Mouse (Mus musculus) intestine, postnatal 0 days (tissue): Measurements from ENCODE around the gene Eif2s3x. TPM values are rescaled to one million over a fixed set of nuclear protein-coding genes. Genes with fewer than 3 reads are reported as not detected.
"Not testable (repeated sequence)": the region's sequence is repeated elsewhere in the genome, so short reads cannot be mapped to it uniquely, and the experiment has no call there.

ENCODE experiments used
- ATAC-seq: fragments of 200-750 bp; cut with Nextera tagmentation; 2 replicates; pipeline ENCODE4 v1.8.0; 2017; ENCODE audit warnings: mild to moderate bottlenecking, moderate TSS enrichment, moderate library complexity
- H3K27ac ChIP-seq: fragments of 300-500 bp; sonication (generic); 2 replicates; pipeline ENCODE4 v1.5.1; 2014; ENCODE audit warnings: mild to moderate bottlenecking, low read depth, low read length, moderate library complexity
- H3K27me3 ChIP-seq: fragments of 300-500 bp; sonication (generic); replicated peaks from 2 replicates; pipeline ENCODE4 v1.6.1; 2014; ENCODE audit warnings: low read length, mixed read lengths; ENCODE audit not compliant: control insufficient read depth, insufficient read depth
- H3K36me3 ChIP-seq: fragments of 300-500 bp; sonication (generic); 2 replicates; pipeline ENCODE4 v1.6.1; 2014; ENCODE audit warnings: mild to moderate bottlenecking, moderate library complexity; ENCODE audit not compliant: control insufficient read depth, insufficient read depth
- H3K4me1 ChIP-seq: fragments of 300-500 bp; sonication (generic); replicated peaks from 2 replicates; pipeline ENCODE4 v1.6.1; 2014; ENCODE audit warnings: antibody characterized with exemption, low read length, mixed read lengths; ENCODE audit not compliant: control insufficient read depth, insufficient read depth
- H3K4me2 ChIP-seq: fragments of 300-500 bp; sonication (generic); replicated peaks from 2 replicates; pipeline ENCODE4 v1.6.1; 2014; ENCODE audit warnings: low read depth, mild to moderate bottlenecking, moderate library complexity
- H3K4me3 ChIP-seq: fragments of 300-500 bp; sonication (generic); 2 replicates; pipeline ENCODE4 v1.5.1; 2014; ENCODE audit warnings: low read depth, low read length
- H3K9ac ChIP-seq: fragments of 300-500 bp; sonication (generic); 2 replicates; pipeline ENCODE4 v1.6.1; 2014; ENCODE audit warnings: mild to moderate bottlenecking, low read depth, low read length
- H3K9me3 ChIP-seq: fragments of 300-500 bp; sonication (generic); 2 replicates; pipeline ENCODE4 v1.6.1; 2016; ENCODE audit warnings: mixed run types; ENCODE audit not compliant: control insufficient read depth
- CTCF ChIP-seq: sonication (generic); IDR thresholded peaks from 2 replicates; pipeline ENCODE4 v1.5.1; 2016; ENCODE audit warnings: low read depth, mild to moderate bottlenecking, control low read depth, antibody characterized with exemption, moderate library complexity
- WGBS: fragments of 180-500 bp; shearing (Covaris S2); extraction: QIAGEN DNeasy Blood & Tissue Kit; methylation state at CpG from one replicate; pipeline ENCODE4 v1.1.7; 2014; 5-methylcytosine and 5-hydroxymethylcytosine counted together
- polyA plus RNA-seq: library from polyadenylated mRNA; unstranded; fragments of >200 nt; fragmentation: Nextera tagmentation; extraction: Ambion mirVana; gene quantifications from 2 replicates; pipeline ENCODE4 v1.2.1, GENCODE M21; 2015

Gene Eif2s3x
- polyA plus RNA-seq, 1 experiment from 2014 or later, result 35.2 TPM

- 6% methylated on average over 7 of the region's 7 CpGs for WGBS
- H3K4me2 ChIP-seq, result peak overlapping the region; percentile 70
- no peak overlapping the region for H3K9ac ChIP-seq
- peak overlapping the region; percentile 87 for H3K4me3 ChIP-seq
- H3K4me1 ChIP-seq, result no peaks in the 10 kb centered on the region
- H3K36me3 ChIP-seq, result peaks cover 6% of the 10 kb centered on the region; the same call in 1 of the 2 replicates
- H3K27me3 ChIP-seq, result no peaks in the 10 kb centered on the region
- ATAC-seq, result no peak
- peak overlapping the region; percentile 64; the same call in 1 of the 2 replicates for H3K27ac ChIP-seq
- H3K9me3 ChIP-seq, result no peaks in the 10 kb centered on the region
- no peak; the same call in 1 of the 2 replicates for TF ChIP-seq CTCF
Measured at GRCm38 (mm10) chrX:94213384-94213783, 722 bp upstream of the Eif2s3x start.

GRCm38 (mm10) chrX:94212264-94212596 is 432 bp downstream of the Eif2s3x start:
- 0% methylated on average over 12 of the region's 12 CpGs for WGBS
- Histone ChIP-seq H3K27me3 (no peaks in the 10 kb centered on the region), H3K9ac (peak overlapping the region; percentile 76), H3K36me3 (peaks cover 16% of the 10 kb centered on the region; the same call in 1 of the 2 replicates), H3K4me3 (peak overlapping the region; percentile 87), H3K4me2 (peak overlapping the region; percentile 70), H3K4me1 (no peaks in the 10 kb centered on the region), H3K9me3 (no peaks in the 10 kb centered on the region), H3K27ac (peak overlapping the region; percentile 64)
- TF ChIP-seq CTCF, result no peak
- peak; percentile 50; the same call in 1 of the 2 replicates for ATAC-seq

DNA sequence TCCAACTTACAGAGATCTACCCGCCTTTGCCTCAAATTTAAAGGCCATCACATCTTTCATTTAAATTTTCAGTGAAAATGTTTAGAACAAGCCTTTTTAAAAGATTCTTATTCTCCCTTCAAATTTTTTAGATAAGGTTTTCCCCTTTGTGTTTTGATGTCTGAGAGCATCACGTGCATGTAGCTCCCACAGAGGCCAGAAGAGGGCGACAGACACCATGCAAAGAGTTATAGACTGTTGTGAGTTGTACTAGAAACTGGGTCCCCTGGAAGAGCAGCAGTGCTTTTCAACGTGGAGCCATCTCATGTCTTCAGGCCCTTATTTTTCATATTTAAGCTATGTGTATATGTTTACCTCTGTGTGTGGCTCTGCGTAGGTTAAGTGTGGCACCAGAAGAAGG is 14.9 kb downstream of the Eif2s3x start:
- Histone ChIP-seq H3K27me3 (no peaks in the 10 kb centered on the region), H3K27ac (no peak overlapping the region), H3K4me2 (no peak overlapping the region), H3K36me3 (peaks cover 50% of the 10 kb centered on the region), H3K9ac (no peak overlapping the region), H3K4me3 (no peak overlapping the region), H3K4me1 (no peaks in the 10 kb centered on the region), H3K9me3 (no peaks in the 10 kb centered on the region)
- WGBS, result 83% methylated on average over 5 of the region's 5 CpGs
- TF ChIP-seq CTCF, result peak; percentile 59
- ATAC-seq, result no peak

DNA sequence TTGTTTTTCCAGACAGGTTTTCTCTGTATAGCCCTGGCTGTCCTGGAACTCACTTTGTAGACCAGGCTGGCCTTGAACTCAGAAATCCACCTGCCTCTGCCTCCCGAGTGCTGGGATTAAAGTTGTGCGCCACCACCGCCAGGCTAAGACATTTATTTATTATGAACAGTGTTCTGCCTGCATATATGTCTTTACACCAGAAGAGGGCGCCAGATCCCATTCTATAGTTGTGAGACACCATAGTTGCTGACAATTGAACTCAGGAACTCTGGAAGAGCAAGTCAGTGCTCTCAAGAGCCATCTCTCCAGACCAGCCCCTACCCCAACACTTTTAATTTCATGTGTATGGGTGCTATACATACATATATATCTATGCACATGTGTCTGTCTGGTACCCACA is 18.8 kb downstream of the Eif2s3x start:
- H3K4me3 ChIP-seq, ATAC-seq, H3K4me2 ChIP-seq, H3K9ac ChIP-seq, H3K4me1 ChIP-seq, H3K27ac ChIP-seq, H3K9me3 ChIP-seq, H3K27me3 ChIP-seq: not testable (repeated sequence)
- WGBS, result 66% methylated on average over 4 of the region's 4 CpGs
- TF ChIP-seq CTCF, result peak; percentile 63
- H3K36me3 ChIP-seq, result peaks cover 24% of the 10 kb centered on the region

- no peaks in the 10 kb centered on the region for H3K27me3 ChIP-seq
- H3K27ac ChIP-seq, result no peak overlapping the region
- H3K36me3 ChIP-seq, result no peaks in the 10 kb centered on the region
- H3K4me1 ChIP-seq, result no peaks in the 10 kb centered on the region
- ATAC-seq, result no peak
- no peak overlapping the region for H3K4me3 ChIP-seq
- TF ChIP-seq CTCF, result peak; percentile 56
- H3K9me3 ChIP-seq, result no peaks in the 10 kb centered on the region
- 33% methylated on average over 1 of the region's 1 CpGs for WGBS
- no peak overlapping the region for H3K9ac ChIP-seq
- no peak overlapping the region for H3K4me2 ChIP-seq
Measured at GRCm38 (mm10) chrX:94185156-94185555, 27.5 kb downstream of the Eif2s3x start.

- 19% methylated on average over 1 of the region's 3 CpGs for WGBS
- ATAC-seq, result no peak
- Histone ChIP-seq H3K36me3 (no peaks in the 10 kb centered on the region), H3K27me3 (no peaks in the 10 kb centered on the region), H3K9ac (no peak overlapping the region), H3K4me2 (no peak overlapping the region), H3K4me1 (no peaks in the 10 kb centered on the region), H3K27ac (no peak overlapping the region), H3K4me3 (no peak overlapping the region), H3K9me3 (no peaks in the 10 kb centered on the region)
- TF ChIP-seq CTCF, result no peak
Measured at GRCm38 (mm10) chrX:94183814-94184213, 28.8 kb downstream of the Eif2s3x start.
